Mouse (Mus musculus) common myeloid progenitor, adult 5-6 weeks (primary cell): ENCODE data around the gene Klk1b22. TPM values are rescaled to one million over a fixed set of nuclear protein-coding genes. Genes with fewer than 3 reads are reported as not detected.
"Not testable (repeated sequence)": the region's sequence is repeated elsewhere in the genome, so short reads cannot be mapped to it uniquely, and the experiment has no call there.

Experiments used
- ATAC-seq: replicated peaks from 2 replicates; pipeline ENCODE4 v1.8.0; 2016; ENCODE audit warnings: low read depth, mild to moderate bottlenecking, moderate TSS enrichment, inconsistent platforms; ENCODE audit not compliant: poor library complexity, severe bottlenecking
- total RNA-seq: library from RNA; stranded (forward); fragments of 200-1000, 187-1606 nt; gene quantifications from 2 replicates; pipeline ENCODE4 v1.2.3, GENCODE M21; 2017

Klk1b22 gene
- not detected in 2 replicates for total RNA-seq

DNA sequence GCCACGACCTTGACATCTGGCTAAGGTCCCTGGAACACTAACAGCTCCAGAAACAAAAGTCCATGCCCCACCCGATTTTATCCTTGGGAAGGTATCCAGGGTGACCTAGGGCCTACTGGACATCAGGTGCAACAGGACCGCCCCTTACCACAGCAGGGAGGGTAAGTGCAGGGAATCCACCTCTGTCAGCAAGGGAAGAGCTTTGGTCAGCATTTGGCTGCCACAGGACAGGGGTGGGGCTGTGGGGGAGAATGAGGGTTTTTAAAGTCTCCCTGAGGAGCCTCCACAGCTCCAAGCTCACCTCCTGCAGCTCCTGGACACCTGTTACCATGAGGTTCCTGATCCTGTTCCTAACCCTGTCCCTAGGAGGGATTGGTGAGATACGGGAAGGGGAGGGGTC lies at the start of gene Klk1b22:
Gene Klk1b22 (plus strand): TSS at position 301 of the 400 bp plus-strand sequence.
- ATAC-seq = no peak

DNA sequence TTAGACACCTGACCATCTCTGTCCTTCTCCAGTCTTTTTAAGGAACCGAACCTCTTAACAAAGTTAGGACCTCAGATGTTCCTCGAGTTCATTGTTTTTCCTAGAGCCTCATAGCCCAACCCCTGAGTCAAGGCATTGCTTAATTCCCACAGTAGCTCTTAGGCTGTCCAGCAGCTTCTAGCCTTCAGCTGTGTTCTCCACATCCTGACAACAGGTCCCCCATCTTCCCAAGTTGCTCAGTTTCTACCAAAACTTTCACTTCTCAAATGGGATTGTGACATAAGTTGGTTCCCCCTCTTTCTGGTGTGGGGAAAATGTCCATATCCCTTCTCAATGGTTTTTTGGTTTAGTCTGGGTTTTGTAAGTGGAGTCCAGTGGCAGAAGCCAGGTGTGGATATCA lies 40.4 kb upstream of the Klk1b22 start:
- ATAC-seq = no peak

DNA sequence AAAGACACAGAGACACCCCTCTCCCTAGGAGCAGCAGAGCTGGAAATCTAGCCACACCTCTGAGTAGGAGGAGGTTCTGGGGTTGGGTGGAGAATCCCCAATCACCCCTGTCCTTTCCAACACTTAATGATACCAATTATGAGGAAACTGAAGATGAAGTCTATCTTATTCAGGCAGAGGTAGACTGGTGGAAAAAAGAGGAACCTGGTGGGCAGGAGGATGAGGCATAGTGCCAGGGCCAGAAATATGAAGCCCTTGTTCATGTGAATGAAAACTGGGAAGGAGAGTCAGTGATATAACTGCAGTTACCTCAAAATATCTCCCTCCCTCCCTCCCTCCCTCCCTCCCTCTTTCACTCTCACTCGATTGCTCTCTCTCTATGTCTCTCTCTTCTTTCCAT lies 34.8 kb upstream of the Klk1b22 start:
- no peak for ATAC-seq

DNA sequence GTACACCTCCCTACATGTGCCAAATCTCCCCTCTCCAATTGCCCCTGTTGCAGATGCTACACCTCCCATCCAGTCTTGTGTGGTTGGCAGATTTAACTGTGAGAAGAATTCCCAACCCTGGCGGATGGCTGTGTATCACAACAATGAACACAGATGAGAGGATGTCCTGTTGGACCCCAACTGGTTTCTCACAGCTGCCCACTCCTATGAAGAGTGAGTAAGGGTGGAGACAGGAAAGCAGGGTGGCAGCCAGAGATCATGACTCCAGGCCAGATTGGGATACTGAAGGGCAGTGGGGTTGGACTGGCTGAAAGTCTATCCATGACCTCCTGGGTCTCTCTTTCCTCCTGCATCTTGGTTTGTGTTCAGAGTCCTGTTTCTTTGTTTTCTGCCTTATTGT lies 16.4 kb upstream of the Klk1b22 start:
- ATAC-seq = no peak

DNA sequence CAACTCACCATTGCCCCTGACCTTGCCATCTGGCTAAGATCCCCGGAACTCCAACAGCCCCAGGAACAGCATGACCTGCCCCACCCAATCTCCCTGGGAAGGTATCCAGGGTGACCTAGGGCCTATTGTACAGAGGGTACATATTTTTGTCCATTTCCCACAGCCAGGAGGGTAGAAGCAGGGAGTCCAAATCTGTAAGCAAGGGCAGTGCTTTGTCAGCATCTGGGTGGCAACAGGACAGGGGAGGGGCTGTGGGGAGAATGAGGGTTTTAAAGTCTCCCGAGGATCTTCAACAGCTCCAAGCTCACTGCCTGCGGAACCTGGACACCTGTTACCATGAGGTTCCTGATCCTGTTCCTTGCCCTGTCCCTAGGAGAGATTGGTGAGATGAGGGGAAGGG lies 10.4 kb upstream of the Klk1b22 start, which contains the start of gene Klk1b21:
Gene Klk1b21 (plus strand): TSS at position 301 of the 400 bp plus-strand sequence.
- ATAC-seq = not testable (repeated sequence)

DNA sequence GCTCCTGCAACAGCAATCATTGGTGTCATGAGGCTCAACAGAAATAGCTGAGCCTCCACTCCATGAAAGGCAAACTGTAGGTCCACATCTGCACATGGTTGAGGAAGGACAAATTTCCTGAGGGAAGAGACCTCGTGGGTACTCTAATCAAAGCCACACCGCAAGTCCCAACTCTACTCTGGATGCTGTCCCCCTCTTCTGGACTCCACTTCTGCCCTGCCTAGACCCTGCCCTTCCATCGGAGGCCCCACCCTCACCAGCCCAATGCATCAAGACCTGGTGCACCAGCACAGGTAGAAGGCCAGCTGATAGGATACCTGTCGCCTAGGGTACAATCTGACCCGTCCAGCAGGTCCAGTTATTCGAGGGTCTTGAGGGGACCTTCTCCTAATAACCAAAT lies 11.0 kb downstream of the Klk1b22 start:
- no peak for ATAC-seq

DNA sequence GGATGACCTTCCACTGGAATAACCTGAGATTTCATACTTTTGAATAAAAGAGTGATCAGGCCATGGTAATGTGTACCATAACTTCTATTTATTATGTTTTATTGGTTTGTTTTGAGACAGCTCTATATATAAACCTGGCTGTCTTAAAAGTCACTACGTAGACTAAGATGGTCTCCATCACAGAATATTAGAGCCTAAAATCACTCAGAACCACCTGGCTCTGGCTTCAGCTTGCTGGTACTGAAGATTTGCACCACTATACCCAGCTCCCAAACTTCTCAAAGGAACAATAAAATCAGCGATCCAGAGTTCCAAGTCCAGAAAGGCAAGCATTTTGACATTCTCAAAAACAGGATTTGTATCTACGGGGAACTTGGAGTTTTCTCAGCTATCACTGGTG lies 24.0 kb downstream of the Klk1b22 start, which contains the start of gene Klk1b16:
Gene Klk1b16 (plus strand): TSS at position 301 of the 400 bp plus-strand sequence.
- no peak for ATAC-seq

Other genes with a start within 250 kb of the Klk1b22 start
- not detected in 2 replicates for gene Klk4, start 231.5 kb upstream of the Klk1b22 start, total RNA-seq
- not detected in 2 replicates for gene Klk15, start 178.9 kb upstream of the Klk1b22 start, total RNA-seq
- gene Klk1b8, start 162.0 kb upstream of the Klk1b22 start, total RNA-seq = not detected in 2 replicates
- gene Klk1b1, start 145.9 kb upstream of the Klk1b22 start, total RNA-seq = not detected in 2 replicates
- not detected in 2 replicates for gene Klk1b9, start 136.6 kb upstream of the Klk1b22 start, total RNA-seq
- gene Klk1b11, start 116.8 kb upstream of the Klk1b22 start, total RNA-seq = not detected in 2 replicates
- not detected in 2 replicates for gene Klk1b26, start 100.5 kb upstream of the Klk1b22 start, total RNA-seq
- gene Klk1b27, start 60.4 kb upstream of the Klk1b22 start, total RNA-seq = not detected in 2 replicates
- gene Klk1b21, start 10.3 kb upstream of the Klk1b22 start, total RNA-seq = not detected in 2 replicates
- gene Klk1b16, start 24.1 kb downstream of the Klk1b22 start, total RNA-seq = not detected in 2 replicates
- gene Klk1b24, start 75.6 kb downstream of the Klk1b22 start, total RNA-seq = not detected in 2 replicates
- not detected in 2 replicates for gene Klk1b3, start 85.5 kb downstream of the Klk1b22 start, total RNA-seq
- not detected in 2 replicates for gene Klk1b4, start 94.8 kb downstream of the Klk1b22 start, total RNA-seq
- gene Klk1b5, start 103.3 kb downstream of the Klk1b22 start, total RNA-seq = not detected in 2 replicates
- not detected in 2 replicates for gene Klk1, start 112.7 kb downstream of the Klk1b22 start, total RNA-seq
- gene Gm36864, start 123.5 kb downstream of the Klk1b22 start, total RNA-seq = not detected in 2 replicates
- 0.55 and 0.73 TPM in 2 replicates for gene 1700028J19Rik, start 134.0 kb downstream of the Klk1b22 start, total RNA-seq
- 97.3 and 107 TPM in 2 replicates for gene 2410002F23Rik, start 134.0 kb downstream of the Klk1b22 start, total RNA-seq
- gene Acp4, start 144.7 kb downstream of the Klk1b22 start, total RNA-seq = not detected in 2 replicates
- not detected in 2 replicates for gene Gm15517, start 148.8 kb downstream of the Klk1b22 start, total RNA-seq
- gene Clec11a, start 194.2 kb downstream of the Klk1b22 start, total RNA-seq = 2.7 and 5.5 TPM in 2 replicates
- not detected in 2 replicates for gene Shank1, start 197.6 kb downstream of the Klk1b22 start, total RNA-seq